Mouse (Mus musculus) liver, postnatal 0 days (tissue): ENCODE measurements around the gene Sart3. TPM values are rescaled to one million over a fixed set of nuclear protein-coding genes. Genes with fewer than 3 reads are reported as not detected.
A peak's percentile ranks its signal among the peaks of the same experiment; 100 is the strongest.
"Not testable (repeated sequence)": the region's sequence is repeated elsewhere in the genome, so short reads cannot be mapped to it uniquely, and the experiment has no call there.

Experiments used
- ATAC-seq: fragments of 200-750 bp; cut with Nextera tagmentation; 2 replicates; pipeline ENCODE4 v1.8.0; 2017; ENCODE audit warnings: mild to moderate bottlenecking, moderate library complexity
- DNase-seq: peaks from one replicate; pipeline ENCODE4 v3.0.0-alpha.2; 2016
- H3K27ac ChIP-seq: fragments of 300-500 bp; sonication (generic); 2 replicates; pipeline ENCODE4 v1.5.1; 2014; ENCODE audit warnings: antibody characterized with exemption, moderate library complexity, mild to moderate bottlenecking, low read depth
- H3K27me3 ChIP-seq: fragments of 300-500 bp; sonication (generic); 2 replicates; pipeline ENCODE4 v1.6.1; 2014; ENCODE audit warnings: low read length, control low read depth, mixed read lengths; ENCODE audit not compliant: insufficient read depth
- H3K36me3 ChIP-seq: fragments of 300-500 bp; sonication (generic); replicated peaks from 2 replicates; pipeline ENCODE4 v1.6.1; 2014; ENCODE audit warnings: mild to moderate bottlenecking, control low read depth, low read length, moderate library complexity, mixed read lengths; ENCODE audit not compliant: insufficient read depth
- H3K4me1 ChIP-seq: fragments of 300-500 bp; sonication (generic); 2 replicates; pipeline ENCODE4 v1.6.1; 2014; ENCODE audit warnings: antibody characterized with exemption, mild to moderate bottlenecking, control low read depth; ENCODE audit not compliant: insufficient read depth
- H3K4me2 ChIP-seq: fragments of 300-500 bp; sonication (generic); 2 replicates; pipeline ENCODE4 v1.6.1; 2014; ENCODE audit warnings: low read depth, mild to moderate bottlenecking, low read length, moderate library complexity, mixed read lengths
- H3K4me3 ChIP-seq: fragments of 300-500 bp; sonication (generic); 2 replicates; pipeline ENCODE4 v1.5.1; 2014; ENCODE audit warnings: low read depth, low read length
- H3K9ac ChIP-seq: fragments of 300-500 bp; sonication (generic); replicated peaks from 2 replicates; pipeline ENCODE4 v1.6.1; 2014; ENCODE audit warnings: mild to moderate bottlenecking, moderate library complexity
- H3K9me3 ChIP-seq: fragments of 300-500 bp; sonication (generic); 2 replicates; pipeline ENCODE4 v1.6.1; 2016; ENCODE audit warnings: mild to moderate bottlenecking, control low read depth, low read length, mixed read lengths
- CTCF ChIP-seq: sonication (generic); IDR thresholded peaks from 2 replicates; pipeline ENCODE4 v1.5.1; 2016; ENCODE audit warnings: antibody characterized with exemption, low read depth
- EP300 ChIP-seq: IDR thresholded peaks from 2 replicates; pipeline ENCODE4 v1.6.1; 2016; ENCODE audit warnings: antibody characterized with exemption, low read depth, mild to moderate bottlenecking
- WGBS: fragments of 180-500 bp; shearing (Covaris S2); extraction: QIAGEN DNeasy Blood & Tissue Kit; methylation state at CpG from one replicate; pipeline ENCODE4 v1.1.7; 2014; ENCODE audit not compliant: insufficient replicate concordance; 5-methylcytosine and 5-hydroxymethylcytosine counted together
- polyA plus RNA-seq: library from polyadenylated mRNA; unstranded; fragments of >200 nt; fragmentation: Nextera tagmentation; extraction: Ambion mirVana; gene quantifications from 2 replicates; pipeline ENCODE4 v1.2.1, GENCODE M21; 2015

The Sart3 gene
- polyA plus RNA-seq, 1 experiment from 2014 or later: 7.9 TPM

DNA sequence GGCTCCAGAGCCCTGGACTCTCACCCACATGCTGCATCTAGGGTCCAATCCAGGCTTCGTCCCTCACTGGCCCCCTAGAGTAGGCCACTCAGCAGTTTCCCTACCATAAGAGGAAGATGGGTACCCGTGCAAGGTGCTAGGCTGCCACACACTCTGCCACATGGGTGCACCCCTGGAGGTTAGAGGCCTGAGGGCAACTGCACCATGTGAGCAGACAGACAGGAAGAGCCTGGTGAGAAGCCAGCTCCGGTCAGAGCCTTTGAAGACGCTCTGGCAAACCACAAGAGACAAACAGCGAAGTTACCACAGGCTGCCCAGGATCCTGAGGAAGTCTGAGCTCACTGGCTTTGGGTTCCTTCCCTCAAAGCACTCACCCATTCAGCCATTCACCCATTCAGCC, 14.7 kb upstream of the Sart3 start:
- 35% methylated on average over 5 of the region's 5 CpGs for WGBS

DNA sequence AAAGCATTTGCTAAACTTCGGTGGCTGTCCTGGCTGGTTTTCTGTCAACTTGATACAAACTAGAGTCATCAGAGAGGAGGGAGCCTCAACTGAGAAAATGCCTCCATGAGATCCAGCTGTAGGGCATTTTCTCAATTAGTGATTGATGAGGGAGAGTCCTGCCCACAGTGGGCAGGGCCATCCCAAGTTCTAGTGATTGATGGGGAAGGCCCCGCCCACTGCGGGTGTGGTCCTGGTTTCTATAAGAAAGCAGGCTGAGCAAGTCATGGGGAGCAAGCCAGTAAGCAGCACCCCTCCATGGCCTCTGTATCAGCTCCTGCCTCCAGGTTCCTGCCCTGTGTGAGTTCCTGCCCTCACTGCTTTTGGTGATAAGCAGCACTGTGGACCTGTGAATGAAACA, 11.8 kb upstream of the Sart3 start:
- H3K9ac ChIP-seq, DNase-seq, H3K27me3 ChIP-seq, H3K9me3 ChIP-seq, H3K27ac ChIP-seq, H3K4me2 ChIP-seq, H3K36me3 ChIP-seq, ATAC-seq, H3K4me3 ChIP-seq: not testable (repeated sequence)
- H3K4me1 ChIP-seq: peaks cover 15% of the 10 kb centered on the region
- WGBS: 30% methylated on average over 3 of the region's 3 CpGs

More for the DNA sequence above, 14.7 kb upstream of the Sart3 start:
- Histone ChIP-seq H3K4me2 (no peak overlapping the region), H3K27ac (no peak overlapping the region), H3K9ac (no peak overlapping the region), H3K36me3 (no peaks in the 10 kb centered on the region), H3K4me1 (peaks cover 27% of the 10 kb centered on the region), H3K9me3 (no peaks in the 10 kb centered on the region), H3K4me3 (no peak overlapping the region), H3K27me3 (no peaks in the 10 kb centered on the region)
- DNase-seq (no peak), ATAC-seq (no peak)
- TF ChIP-seq CTCF: no peak
- no peak for TF ChIP-seq EP300

DNA sequence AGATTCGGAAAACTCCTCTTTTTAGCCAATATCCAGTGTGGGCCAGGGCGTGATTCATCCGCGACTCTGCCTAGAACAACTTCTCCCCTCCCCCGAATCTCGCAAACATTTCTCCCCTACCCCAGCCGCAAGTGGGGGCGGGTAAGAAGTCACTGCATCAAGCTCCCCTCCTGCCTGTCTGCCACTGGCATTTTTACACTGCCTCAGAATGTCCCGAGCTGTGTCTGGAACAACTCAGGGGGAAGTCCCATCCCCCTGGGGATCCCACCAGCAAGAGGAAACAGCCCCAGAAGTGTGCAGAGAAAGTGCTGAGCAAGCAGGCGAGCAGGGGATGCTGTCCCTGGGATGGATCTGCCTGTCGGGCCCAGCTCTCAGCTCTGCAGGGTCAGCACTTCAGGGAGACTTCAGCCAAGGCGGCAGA, 11.3 kb upstream of the Sart3 start:
- Histone ChIP-seq H3K27ac (no peak overlapping the region), H3K9me3 (no peaks in the 10 kb centered on the region), H3K9ac (no peak overlapping the region), H3K4me3 (no peak overlapping the region), H3K36me3 (peaks cover under 1% of the 10 kb centered on the region; the same call in 1 of the 2 replicates), H3K27me3 (no peaks in the 10 kb centered on the region), H3K4me2 (no peak overlapping the region), H3K4me1 (peaks cover 13% of the 10 kb centered on the region)
- TF ChIP-seq CTCF (no peak), EP300 (no peak)
- DNase-seq (peak; percentile 40), ATAC-seq (peak; percentile 51)
- 20% methylated on average over 12 of the region's 12 CpGs for WGBS

DNA sequence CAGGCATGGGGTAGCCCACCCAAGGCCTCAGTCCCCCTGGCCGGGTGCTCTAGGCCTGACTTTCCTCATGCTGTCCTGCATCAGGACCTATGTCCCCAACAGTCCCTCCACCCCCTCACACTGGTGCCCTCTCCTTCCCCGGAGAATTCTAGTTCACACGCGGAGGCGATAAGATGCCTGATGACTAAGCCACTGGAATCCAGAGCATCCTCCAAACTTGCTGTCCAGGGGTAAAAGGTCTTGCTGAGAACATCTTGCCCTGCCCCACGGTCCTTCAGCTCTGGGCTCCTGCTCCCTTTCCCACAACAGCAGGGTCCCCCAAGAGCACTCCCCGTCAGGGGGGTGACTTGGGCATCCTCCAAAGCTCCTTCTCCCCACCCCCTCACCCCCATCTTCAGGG, 10.3 kb upstream of the Sart3 start:
- DNase-seq: no peak
- no peaks in the 10 kb centered on the region for H3K9me3 ChIP-seq
- TF ChIP-seq EP300 (no peak), CTCF (no peak)
- H3K27me3 ChIP-seq: no peaks in the 10 kb centered on the region
- 69% methylated on average over 7 of the region's 7 CpGs for WGBS
- H3K4me3 ChIP-seq: no peak overlapping the region
- H3K4me1 ChIP-seq: peaks cover 12% of the 10 kb centered on the region; the same call in 1 of the 2 replicates
- no peak overlapping the region for H3K27ac ChIP-seq
- no peak overlapping the region for H3K4me2 ChIP-seq
- ATAC-seq: no peak
- no peak overlapping the region for H3K9ac ChIP-seq
- H3K36me3 ChIP-seq: peaks cover 5% of the 10 kb centered on the region; the same call in 1 of the 2 replicates

DNA sequence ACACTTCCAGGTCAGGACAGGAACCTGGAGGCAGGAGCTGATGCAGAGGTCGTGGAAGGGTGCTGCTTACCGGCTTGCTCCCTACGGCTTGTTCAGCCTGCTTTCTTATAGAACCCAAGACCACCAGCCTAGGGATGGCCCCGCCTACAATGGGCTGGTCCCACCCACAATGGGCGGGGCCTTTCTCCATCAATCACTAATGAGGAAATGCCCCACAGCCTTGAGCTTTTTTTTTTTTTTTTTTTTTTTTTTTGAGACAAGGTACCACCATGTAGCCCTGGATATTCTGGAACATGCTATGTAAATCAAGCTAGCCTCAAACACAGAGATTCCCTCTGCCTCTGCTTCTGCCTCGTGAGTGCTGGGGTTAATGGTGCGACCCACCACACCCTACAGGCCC, 9.6 kb upstream of the Sart3 start:
- TF ChIP-seq EP300: no peak
- no peak for TF ChIP-seq CTCF
- H3K4me1 ChIP-seq: peaks cover 6% of the 10 kb centered on the region; the same call in 1 of the 2 replicates
- ATAC-seq (no peak), DNase-seq (no peak)
- no peak overlapping the region for H3K4me3 ChIP-seq
- no peaks in the 10 kb centered on the region for H3K27me3 ChIP-seq
- H3K36me3 ChIP-seq: peaks cover 10% of the 10 kb centered on the region
- 70% methylated on average over 7 of the region's 7 CpGs for WGBS
- no peak overlapping the region for H3K27ac ChIP-seq
- no peaks in the 10 kb centered on the region for H3K9me3 ChIP-seq
- no peak overlapping the region for H3K9ac ChIP-seq
- no peak overlapping the region for H3K4me2 ChIP-seq

DNA sequence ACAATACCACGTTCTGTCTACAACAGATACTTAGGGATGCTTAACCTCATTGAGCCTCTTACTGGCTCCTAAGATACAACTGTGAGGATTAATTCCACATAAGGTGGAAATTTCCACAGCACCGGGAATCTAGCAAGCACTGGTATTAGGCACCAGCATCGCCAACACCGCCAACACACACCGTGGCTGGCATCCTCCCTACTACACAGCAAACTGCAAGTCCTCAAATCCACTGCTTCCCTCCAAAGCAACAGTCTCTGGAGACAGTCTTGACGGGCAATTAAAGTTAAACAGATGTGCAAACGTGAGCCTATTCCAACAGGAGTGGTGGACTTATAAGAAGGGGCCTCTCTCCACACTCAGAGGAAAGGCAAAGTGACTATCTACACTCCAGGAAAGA, 8.9 kb upstream of the Sart3 start:
- Histone ChIP-seq H3K4me3 (no peak overlapping the region), H3K27me3 (no peaks in the 10 kb centered on the region), H3K4me2 (no peak overlapping the region), H3K9me3 (no peaks in the 10 kb centered on the region), H3K27ac (no peak overlapping the region), H3K36me3 (peaks cover 15% of the 10 kb centered on the region), H3K9ac (no peak overlapping the region), H3K4me1 (peaks cover 3% of the 10 kb centered on the region)
- ATAC-seq (no peak), DNase-seq (no peak)
- WGBS: 75% methylated on average over 7 of the region's 7 CpGs
- TF ChIP-seq EP300 (no peak), CTCF (no peak)

DNA sequence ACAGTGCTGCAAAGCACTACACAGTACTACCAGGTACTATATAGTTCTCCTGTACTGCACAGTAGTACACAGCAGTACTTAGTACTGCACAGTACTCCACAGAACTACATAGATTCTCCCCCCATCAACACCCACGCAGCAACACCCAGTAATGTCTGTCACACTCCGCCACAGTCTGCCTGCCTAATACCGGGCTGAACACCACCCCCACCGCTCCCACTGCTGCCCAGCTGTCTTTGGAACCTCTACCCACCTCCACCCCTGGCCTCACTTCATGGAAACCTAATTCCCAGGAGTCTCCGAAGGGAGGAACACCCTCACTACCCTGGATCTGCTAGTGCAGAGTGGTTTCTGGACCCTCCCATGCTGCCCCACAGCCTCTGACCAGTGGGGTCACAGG, 8.5 kb upstream of the Sart3 start:
- ATAC-seq (no peak), DNase-seq (no peak)
- TF ChIP-seq CTCF (no peak), EP300 (no peak)
- no peaks in the 10 kb centered on the region for H3K9me3 ChIP-seq
- 92% methylated on average over 5 of the region's 5 CpGs for WGBS
- H3K27me3 ChIP-seq: no peaks in the 10 kb centered on the region
- H3K4me2 ChIP-seq: no peak overlapping the region
- peaks cover 6% of the 10 kb centered on the region for H3K4me1 ChIP-seq
- peaks cover 20% of the 10 kb centered on the region for H3K36me3 ChIP-seq
- no peak overlapping the region for H3K27ac ChIP-seq
- no peak overlapping the region for H3K9ac ChIP-seq
- H3K4me3 ChIP-seq: no peak overlapping the region
